Mouse (Mus musculus) heart, embryonic 15.5 days (tissue): ENCODE measurements around the gene Nkx2-4. TPM values are rescaled to one million over a fixed set of nuclear protein-coding genes. Genes with fewer than 3 reads are reported as not detected.

Experiments
- ATAC-seq: fragments of 200-750 bp; cut with Nextera tagmentation; replicated peaks from 2 replicates; pipeline ENCODE4 v1.8.0; 2017; ENCODE audit warnings: low read depth, moderate TSS enrichment; ENCODE audit not compliant: insufficient number of reproducible peaks, insufficient read depth, low FRiP score
- H3K27ac ChIP-seq: fragments of 300-500 bp; sonication (generic); 2 replicates; pipeline ENCODE4 v1.5.1; 2015; ENCODE audit warnings: mild to moderate bottlenecking, inconsistent platforms
- H3K27me3 ChIP-seq: fragments of 300-500 bp; sonication (generic); 2 replicates; pipeline ENCODE4 v1.6.1; 2015; ENCODE audit warnings: inconsistent platforms
- H3K36me3 ChIP-seq: fragments of 300-500 bp; sonication (generic); 2 replicates; pipeline ENCODE4 v1.6.1; 2015; ENCODE audit warnings: mild to moderate bottlenecking, inconsistent platforms
- H3K4me1 ChIP-seq: fragments of 300-500 bp; sonication (generic); replicated peaks from 2 replicates; pipeline ENCODE4 v1.6.1; 2015; ENCODE audit warnings: inconsistent platforms
- H3K4me2 ChIP-seq: fragments of 300-500 bp; sonication (generic); 2 replicates; pipeline ENCODE4 v1.6.1; 2015; ENCODE audit warnings: inconsistent platforms, mild to moderate bottlenecking, moderate library complexity
- H3K4me3 ChIP-seq: fragments of 300-500 bp; sonication (generic); 2 replicates; pipeline ENCODE4 v1.5.1; 2015; ENCODE audit warnings: mild to moderate bottlenecking, inconsistent platforms
- H3K9ac ChIP-seq: fragments of 300-500 bp; sonication (generic); 2 replicates; pipeline ENCODE4 v1.6.1; 2015; ENCODE audit warnings: mild to moderate bottlenecking, inconsistent platforms
- H3K9me3 ChIP-seq: fragments of 300-500 bp; sonication (generic); replicated peaks from 2 replicates; pipeline ENCODE4 v1.6.1; 2016; ENCODE audit warnings: inconsistent platforms
- WGBS: fragments of 180-500 bp; shearing (Covaris S2); methylation state at CpG from one replicate; pipeline ENCODE4 v1.1.7; 2015; ENCODE audit warnings: mixed read lengths; 5-methylcytosine and 5-hydroxymethylcytosine counted together
- polyA plus RNA-seq: library from polyadenylated mRNA; unstranded; fragments of >200 nt; fragmentation: Nextera tagmentation; extraction: Ambion mirVana; gene quantifications from 2 replicates; pipeline ENCODE4 v1.2.1, GENCODE M21; 2015

Nkx2-4 gene
- polyA plus RNA-seq, 1 experiment from 2014 or later = not detected

DNA sequence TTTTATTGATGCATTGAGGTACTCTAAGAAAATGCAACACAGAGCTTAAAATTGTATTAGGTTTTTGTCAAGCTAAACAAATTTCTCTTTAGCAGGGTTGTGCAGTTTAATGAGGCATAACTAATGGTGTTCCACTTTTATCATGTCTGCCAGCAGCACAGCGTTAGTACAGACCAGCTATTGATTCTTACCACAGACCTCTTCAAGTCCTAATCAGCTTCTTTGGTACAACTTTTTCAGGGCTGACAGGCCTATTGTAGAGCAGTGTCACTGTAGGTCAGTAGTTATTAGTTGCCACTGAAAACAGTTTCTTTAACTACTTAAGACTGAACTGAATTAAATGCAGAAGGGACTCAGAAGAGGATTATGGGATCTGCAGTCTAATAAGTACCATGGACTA is 16.2 kb downstream of the Nkx2-4 start:
- Histone ChIP-seq H3K27me3 (no peaks in the 10 kb centered on the region), H3K9me3 (no peaks in the 10 kb centered on the region), H3K4me2 (no peak overlapping the region), H3K27ac (no peak overlapping the region), H3K4me3 (no peak overlapping the region), H3K4me1 (no peaks in the 10 kb centered on the region), H3K36me3 (peaks cover 18% of the 10 kb centered on the region), H3K9ac (no peak overlapping the region)
- whole genome bisulfite sequencing = 82% methylated on average over 1 of the region's 1 CpGs
- no peak for ATAC-seq

DNA sequence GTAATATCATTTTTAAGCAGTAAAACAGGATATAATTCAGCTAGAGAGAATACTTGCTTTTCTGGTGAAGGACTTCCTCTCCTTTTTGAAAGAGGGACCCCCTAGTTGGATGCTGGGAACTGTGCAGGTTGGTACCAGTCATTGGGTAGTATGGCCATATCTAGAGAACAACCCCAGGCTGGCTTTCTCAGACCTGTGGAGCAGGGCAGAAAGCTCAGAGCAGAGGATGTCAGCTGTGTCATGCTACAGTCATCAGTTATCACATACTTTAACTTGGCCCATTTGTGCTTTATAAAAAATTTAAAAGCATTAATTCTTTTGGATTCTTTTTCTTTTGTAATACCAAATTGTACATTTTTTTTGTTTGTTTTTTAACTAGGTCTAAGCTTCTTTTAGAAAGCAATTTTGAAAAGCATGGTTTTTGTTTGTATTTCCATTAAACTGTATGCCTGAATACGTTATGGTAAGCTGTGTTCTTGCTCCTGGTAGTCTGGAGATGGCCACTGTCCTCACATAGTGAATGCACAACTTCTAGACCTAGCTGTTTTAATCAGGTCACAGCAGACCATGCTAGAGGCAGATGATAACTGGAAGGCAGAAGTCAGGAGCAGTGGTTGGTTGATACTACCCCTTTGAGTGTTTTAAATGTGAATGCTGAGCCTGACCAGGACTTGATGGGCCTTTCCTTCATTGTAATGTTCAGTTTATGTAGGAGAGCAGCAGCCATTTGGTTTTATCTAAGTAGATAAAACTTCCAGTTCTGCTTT is 17.6 kb downstream of the Nkx2-4 start:
- Histone ChIP-seq H3K4me3 (no peak overlapping the region), H3K9me3 (no peaks in the 10 kb centered on the region), H3K36me3 (peaks cover 21% of the 10 kb centered on the region), H3K4me1 (no peaks in the 10 kb centered on the region), H3K27ac (no peak overlapping the region), H3K9ac (no peak overlapping the region), H3K4me2 (no peak overlapping the region), H3K27me3 (no peaks in the 10 kb centered on the region)
- WGBS = 83% methylated on average over 1 of the region's 1 CpGs
- no peak for ATAC-seq

DNA sequence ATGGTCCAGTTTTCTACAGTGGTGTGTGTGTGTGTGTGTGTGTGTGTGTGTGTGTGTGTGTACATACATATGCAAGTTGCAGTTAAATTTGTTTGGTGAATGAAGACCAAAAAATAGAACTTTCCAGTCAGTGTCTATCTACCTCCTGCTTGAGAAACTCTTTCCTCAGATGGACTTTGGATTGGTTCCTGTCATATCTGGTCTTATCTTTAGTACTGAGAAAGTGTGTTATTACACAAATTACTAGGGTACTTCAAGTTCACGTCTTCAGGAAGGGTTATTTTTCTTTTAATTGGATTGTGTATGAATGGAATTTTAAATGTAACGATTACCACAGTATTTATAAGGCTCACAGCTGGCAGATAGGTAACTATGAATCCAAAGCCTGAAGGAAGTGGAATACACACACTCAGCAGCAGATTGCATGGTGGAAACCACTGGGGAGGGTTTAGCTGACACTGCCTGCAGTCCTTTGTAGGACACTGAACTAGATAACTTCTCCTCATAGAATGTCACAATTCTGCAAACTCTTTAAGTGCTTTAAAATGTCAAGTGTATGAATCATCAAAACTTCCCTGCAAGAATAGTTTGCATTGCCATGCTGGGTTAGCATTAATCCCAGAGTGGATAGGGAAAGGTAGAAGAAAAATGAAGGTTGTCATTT is 31.9 kb downstream of the Nkx2-4 start:
- Histone ChIP-seq H3K36me3 (peaks cover 57% of the 10 kb centered on the region), H3K4me2 (no peak overlapping the region), H3K9me3 (no peaks in the 10 kb centered on the region), H3K27me3 (no peaks in the 10 kb centered on the region), H3K27ac (no peak overlapping the region), H3K4me3 (no peak overlapping the region), H3K9ac (no peak overlapping the region), H3K4me1 (no peaks in the 10 kb centered on the region)
- ATAC-seq = no peak
- WGBS = 82% methylated on average over 2 of the region's 2 CpGs

DNA sequence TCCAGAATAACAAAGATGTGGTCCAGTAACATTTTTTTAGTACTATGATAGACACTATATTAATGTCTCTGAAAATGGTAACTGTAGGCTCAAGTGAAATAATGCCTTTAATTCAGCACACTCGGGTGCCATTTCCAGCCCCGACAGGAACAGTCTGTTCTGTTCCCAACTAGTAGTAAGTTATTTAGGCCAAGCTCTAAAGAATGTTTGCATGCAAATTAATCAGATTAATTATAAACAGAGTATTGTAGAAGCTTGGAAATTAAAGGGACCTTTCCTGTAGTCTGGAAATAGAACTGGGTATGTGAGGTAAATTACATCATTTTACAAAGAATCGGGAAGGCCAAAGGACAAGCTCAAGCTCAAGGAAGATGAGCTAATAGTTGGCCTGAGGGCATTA is 38.2 kb downstream of the Nkx2-4 start:
- WGBS = 91% methylated on average over 3 of the region's 3 CpGs
- Histone ChIP-seq H3K36me3 (peaks cover 54% of the 10 kb centered on the region), H3K4me3 (no peak overlapping the region), H3K4me2 (no peak overlapping the region), H3K27me3 (no peaks in the 10 kb centered on the region), H3K27ac (no peak overlapping the region), H3K9me3 (no peaks in the 10 kb centered on the region), H3K4me1 (no peaks in the 10 kb centered on the region), H3K9ac (no peak overlapping the region)
- no peak for ATAC-seq

DNA sequence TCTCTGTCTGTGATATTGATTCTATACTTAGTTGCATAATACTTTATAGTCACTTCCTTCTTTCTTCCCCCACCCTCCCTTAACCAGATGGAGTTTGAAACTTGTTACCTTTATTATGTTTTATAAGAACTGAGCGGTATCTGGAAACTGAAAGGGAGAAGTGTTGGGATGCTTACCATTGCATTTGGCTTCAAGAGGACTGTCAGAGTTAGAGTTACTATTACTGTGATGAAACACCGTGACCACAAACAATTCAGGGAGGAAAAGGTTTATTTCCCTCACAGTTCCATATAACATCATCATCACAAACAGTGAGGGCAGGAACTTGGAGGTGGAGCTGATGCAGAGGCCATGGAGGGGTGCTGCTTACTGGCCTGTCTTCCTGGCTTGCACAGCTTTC is 49.4 kb downstream of the Nkx2-4 start:
- Histone ChIP-seq H3K9ac (no peak overlapping the region), H3K9me3 (no peaks in the 10 kb centered on the region), H3K4me3 (no peak overlapping the region), H3K4me1 (no peaks in the 10 kb centered on the region), H3K36me3 (peaks cover 47% of the 10 kb centered on the region), H3K4me2 (no peak overlapping the region), H3K27me3 (no peaks in the 10 kb centered on the region), H3K27ac (no peak overlapping the region)
- no peak for ATAC-seq
- 88% methylated on average over 2 of the region's 2 CpGs for WGBS

Other genes with a start within 250 kb of the Nkx2-4 start
- 27.9 and 30.2 TPM in 2 replicates for gene Kiz, start 229.6 kb downstream of the Nkx2-4 start, polyA plus RNA-seq
- 40.4 and 43.5 TPM in 2 replicates for gene Xrn2, start 72.4 kb downstream of the Nkx2-4 start, polyA plus RNA-seq
- not detected in 2 replicates for gene Nkx2-2, start 108.8 kb upstream of the Nkx2-4 start, polyA plus RNA-seq